Mouse (Mus musculus) kidney, embryonic 14.5 days (tissue): ENCODE data around the gene Ntsr1. TPM values are rescaled to one million over a fixed set of nuclear protein-coding genes. Genes with fewer than 3 reads are reported as not detected.
A peak's percentile ranks its signal among the peaks of the same experiment; 100 is the strongest.

Source experiments
- ATAC-seq: fragments of 200-750 bp; cut with Nextera tagmentation; 2 replicates; pipeline ENCODE4 v1.8.0; 2017; ENCODE audit warnings: moderate number of reproducible peaks, mild to moderate bottlenecking, moderate TSS enrichment, moderate library complexity; ENCODE audit not compliant: low FRiP score, low TSS enrichment
- H3K27ac ChIP-seq: fragments of 300-500 bp; sonication (generic); 2 replicates; pipeline ENCODE4 v1.5.1; 2014; ENCODE audit warnings: low read depth, mild to moderate bottlenecking, low read length, moderate library complexity, mixed read lengths
- H3K27me3 ChIP-seq: fragments of 300-500 bp; sonication (generic); 2 replicates; pipeline ENCODE4 v1.6.1; 2014; ENCODE audit warnings: mild to moderate bottlenecking, low read length; ENCODE audit not compliant: control insufficient read depth, insufficient read depth
- H3K36me3 ChIP-seq: fragments of 300-500 bp; sonication (generic); 2 replicates; pipeline ENCODE4 v1.6.1; 2014; ENCODE audit warnings: low read length, mixed read lengths; ENCODE audit not compliant: control insufficient read depth, insufficient read depth
- H3K4me1 ChIP-seq: fragments of 300-500 bp; sonication (generic); 2 replicates; pipeline ENCODE4 v1.6.1; 2014; ENCODE audit warnings: low read length, mixed read lengths; ENCODE audit not compliant: control insufficient read depth, insufficient read depth
- H3K4me2 ChIP-seq: fragments of 300-500 bp; sonication (generic); replicated peaks from 2 replicates; pipeline ENCODE4 v1.6.1; 2014; ENCODE audit warnings: low read depth, mild to moderate bottlenecking, low read length
- H3K4me3 ChIP-seq: fragments of 300-500 bp; sonication (generic); 2 replicates; pipeline ENCODE4 v1.5.1; 2014; ENCODE audit warnings: mild to moderate bottlenecking, low read length
- H3K9ac ChIP-seq: fragments of 300-500 bp; sonication (generic); 2 replicates; pipeline ENCODE4 v1.6.1; 2014; ENCODE audit warnings: low read depth, mild to moderate bottlenecking, low read length, moderate library complexity
- H3K9me3 ChIP-seq: fragments of 300-500 bp; sonication (generic); 2 replicates; pipeline ENCODE4 v1.6.1; 2016; ENCODE audit warnings: low read length; ENCODE audit not compliant: control insufficient read depth
- WGBS: fragments of 180-500 bp; shearing (Covaris S2); extraction: QIAGEN DNeasy Blood & Tissue Kit; methylation state at CpG from one replicate; pipeline ENCODE4 v1.1.7; 2014; 5-methylcytosine and 5-hydroxymethylcytosine counted together
- polyA plus RNA-seq: library from polyadenylated mRNA; unstranded; fragments of >200 nt; fragmentation: Nextera tagmentation; extraction: Ambion mirVana; gene quantifications from 2 replicates; pipeline ENCODE4 v1.2.1, GENCODE M21; 2014

Ntsr1 gene
- polyA plus RNA-seq, 1 experiment from 2014 or later, result 12.4 TPM

GRCm38 (mm10) chr2:180513835-180514234 lies 14.1 kb downstream of the Ntsr1 start:
- no peaks in the 10 kb centered on the region; the same call in 1 of the 2 replicates for H3K27me3 ChIP-seq
- no peak for ATAC-seq
- no peaks in the 10 kb centered on the region for H3K36me3 ChIP-seq
- H3K4me2 ChIP-seq, result no peak overlapping the region
- WGBS, result 47% methylated on average over 4 of the region's 4 CpGs
- no peak overlapping the region for H3K27ac ChIP-seq
- no peak overlapping the region for H3K4me3 ChIP-seq
- no peak overlapping the region for H3K9ac ChIP-seq
- H3K4me1 ChIP-seq, result peaks cover 32% of the 10 kb centered on the region
- H3K9me3 ChIP-seq, result no peaks in the 10 kb centered on the region

- Histone ChIP-seq H3K4me3 (no peak overlapping the region), H3K4me1 (no peaks in the 10 kb centered on the region), H3K9ac (no peak overlapping the region), H3K27ac (no peak overlapping the region), H3K9me3 (no peaks in the 10 kb centered on the region), H3K36me3 (no peaks in the 10 kb centered on the region), H3K4me2 (no peak overlapping the region), H3K27me3 (no peaks in the 10 kb centered on the region)
- no peak for ATAC-seq
- 87% methylated on average over 5 of the region's 5 CpGs for WGBS
Measured at GRCm38 (mm10) chr2:180521437-180522221, 21.9 kb downstream of the Ntsr1 start.

- H3K27me3 ChIP-seq, result no peaks in the 10 kb centered on the region
- WGBS, result 73% methylated on average over 4 of the region's 4 CpGs
- no peak overlapping the region for H3K4me2 ChIP-seq
- H3K4me3 ChIP-seq, result no peak overlapping the region
- H3K9ac ChIP-seq, result no peak overlapping the region
- no peak for ATAC-seq
- H3K27ac ChIP-seq, result no peak overlapping the region
- peaks cover 2% of the 10 kb centered on the region; the same call in 1 of the 2 replicates for H3K4me1 ChIP-seq
- no peaks in the 10 kb centered on the region for H3K36me3 ChIP-seq
- H3K9me3 ChIP-seq, result no peaks in the 10 kb centered on the region
Measured at GRCm38 (mm10) chr2:180522825-180523224, 23.0 kb downstream of the Ntsr1 start.

- no peak overlapping the region for H3K4me2 ChIP-seq
- no peaks in the 10 kb centered on the region for H3K9me3 ChIP-seq
- ATAC-seq, result no peak
- no peak overlapping the region for H3K9ac ChIP-seq
- no peaks in the 10 kb centered on the region for H3K27me3 ChIP-seq
- no peak overlapping the region for H3K27ac ChIP-seq
- 61% methylated on average over 7 of the region's 7 CpGs for WGBS
- peaks cover 24% of the 10 kb centered on the region for H3K4me1 ChIP-seq
- no peaks in the 10 kb centered on the region for H3K36me3 ChIP-seq
- no peak overlapping the region for H3K4me3 ChIP-seq
Measured at GRCm38 (mm10) chr2:180527447-180527846, 27.7 kb downstream of the Ntsr1 start.

GRCm38 (mm10) chr2:180527883-180528282 lies 28.1 kb downstream of the Ntsr1 start:
- H3K9me3 ChIP-seq, result no peaks in the 10 kb centered on the region
- H3K27ac ChIP-seq, result no peak overlapping the region
- H3K36me3 ChIP-seq, result no peaks in the 10 kb centered on the region
- H3K4me2 ChIP-seq, result no peak overlapping the region
- no peaks in the 10 kb centered on the region for H3K27me3 ChIP-seq
- no peak overlapping the region for H3K9ac ChIP-seq
- peaks cover 24% of the 10 kb centered on the region for H3K4me1 ChIP-seq
- no peak overlapping the region for H3K4me3 ChIP-seq
- ATAC-seq, result no peak
- WGBS, result 21% methylated on average over 8 of the region's 8 CpGs

- 32% methylated on average over 7 of the region's 7 CpGs for WGBS
- peak; percentile 68 for ATAC-seq
- Histone ChIP-seq H3K4me2 (peak overlapping the region; percentile 8; the same call in 1 of the 2 replicates), H3K9me3 (no peaks in the 10 kb centered on the region), H3K27ac (no peak overlapping the region), H3K4me3 (no peak overlapping the region), H3K36me3 (no peaks in the 10 kb centered on the region), H3K4me1 (peaks cover 24% of the 10 kb centered on the region), H3K9ac (no peak overlapping the region), H3K27me3 (no peaks in the 10 kb centered on the region)
Measured at GRCm38 (mm10) chr2:180530130-180530529, 30.4 kb downstream of the Ntsr1 start.

- no peak overlapping the region for H3K4me2 ChIP-seq
- no peaks in the 10 kb centered on the region for H3K9me3 ChIP-seq
- H3K4me3 ChIP-seq, result no peak overlapping the region
- no peak overlapping the region for H3K9ac ChIP-seq
- no peak for ATAC-seq
- H3K27ac ChIP-seq, result no peak overlapping the region
- H3K4me1 ChIP-seq, result peaks cover 24% of the 10 kb centered on the region
- no peaks in the 10 kb centered on the region for H3K36me3 ChIP-seq
- no peaks in the 10 kb centered on the region for H3K27me3 ChIP-seq
- WGBS, result 37% methylated on average over 3 of the region's 3 CpGs
Measured at GRCm38 (mm10) chr2:180530584-180530983, 30.8 kb downstream of the Ntsr1 start.

GRCm38 (mm10) chr2:180531671-180532385 lies 32.1 kb downstream of the Ntsr1 start:
- Histone ChIP-seq H3K9me3 (no peaks in the 10 kb centered on the region), H3K4me2 (no peak overlapping the region), H3K27me3 (no peaks in the 10 kb centered on the region), H3K36me3 (no peaks in the 10 kb centered on the region), H3K4me3 (no peak overlapping the region), H3K9ac (no peak overlapping the region), H3K4me1 (peaks cover 24% of the 10 kb centered on the region), H3K27ac (peak overlapping the region; percentile 18; the same call in 1 of the 2 replicates)
- ATAC-seq, result no peak
- 69% methylated on average over 7 of the region's 7 CpGs for WGBS

GRCm38 (mm10) chr2:180532386-180532995 lies 32.7 kb downstream of the Ntsr1 start:
- WGBS, result 56% methylated on average over 6 of the region's 6 CpGs

More at GRCm38 (mm10) chr2:180532386-180532995, 32.7 kb downstream of the Ntsr1 start:
- H3K36me3 ChIP-seq, result no peaks in the 10 kb centered on the region
- H3K27me3 ChIP-seq, result no peaks in the 10 kb centered on the region
- H3K9me3 ChIP-seq, result no peaks in the 10 kb centered on the region
- H3K4me3 ChIP-seq, result no peak overlapping the region
- no peak overlapping the region for H3K9ac ChIP-seq
- no peak for ATAC-seq
- peaks cover 24% of the 10 kb centered on the region for H3K4me1 ChIP-seq
- peak overlapping the region; percentile 18; the same call in 1 of the 2 replicates for H3K27ac ChIP-seq
- no peak overlapping the region for H3K4me2 ChIP-seq
